Mouse (Mus musculus) limb, embryonic 11.5 days (tissue): ENCODE data around the gene Exoc5. TPM values are rescaled to one million over a fixed set of nuclear protein-coding genes. Genes with fewer than 3 reads are reported as not detected.

Source experiments
- ATAC-seq: fragments of 200-750 bp; cut with Nextera tagmentation; 2 replicates; pipeline ENCODE4 v1.8.0; 2017; ENCODE audit warnings: low read depth; ENCODE audit not compliant: insufficient number of reproducible peaks, low FRiP score, low TSS enrichment
- DNase-seq: peaks from one replicate; pipeline ENCODE4 v3.0.0-alpha.2; 2015; ENCODE audit warnings: low spot score
- H3K27ac ChIP-seq: fragments of 300-500 bp; sonication (generic); replicated peaks from 2 replicates; pipeline ENCODE4 v1.5.1; 2014; ENCODE audit warnings: low read depth, mild to moderate bottlenecking, low read length
- H3K27me3 ChIP-seq: fragments of 300-500 bp; sonication (generic); 2 replicates; pipeline ENCODE4 v1.6.1; 2014; ENCODE audit warnings: mild to moderate bottlenecking, low read length, mixed read lengths; ENCODE audit not compliant: control insufficient read depth, insufficient read depth
- H3K36me3 ChIP-seq: fragments of 300-500 bp; sonication (generic); 2 replicates; pipeline ENCODE4 v1.6.1; 2014; ENCODE audit warnings: mild to moderate bottlenecking, low read length, moderate library complexity, mixed read lengths; ENCODE audit not compliant: control insufficient read depth, insufficient read depth
- H3K4me1 ChIP-seq: fragments of 300-500 bp; sonication (generic); 2 replicates; pipeline ENCODE4 v1.6.1; 2014; ENCODE audit warnings: low read length, mixed read lengths; ENCODE audit not compliant: control insufficient read depth, insufficient read depth
- H3K4me2 ChIP-seq: fragments of 300-500 bp; sonication (generic); 2 replicates; pipeline ENCODE4 v1.6.1; 2014; ENCODE audit warnings: low read depth, mild to moderate bottlenecking, moderate library complexity; ENCODE audit not compliant: severe bottlenecking
- H3K4me3 ChIP-seq: fragments of 300-500 bp; sonication (generic); 2 replicates; pipeline ENCODE4 v1.5.1; 2014; ENCODE audit warnings: low read depth, low read length
- H3K9ac ChIP-seq: fragments of 300-500 bp; sonication (generic); 2 replicates; pipeline ENCODE4 v1.6.1; 2014; ENCODE audit warnings: mild to moderate bottlenecking, low read length
- H3K9me3 ChIP-seq: fragments of 300-500 bp; sonication (generic); 2 replicates; pipeline ENCODE4 v1.6.1; 2016; ENCODE audit warnings: low read length; ENCODE audit not compliant: control insufficient read depth
- WGBS: fragments of 180-500 bp; shearing (Covaris S2); extraction: QIAGEN DNeasy Blood & Tissue Kit; methylation state at CpG from one replicate; pipeline ENCODE4 v1.1.7; 2014; 5-methylcytosine and 5-hydroxymethylcytosine counted together
- polyA plus RNA-seq: library from polyadenylated mRNA; unstranded; fragments of >200 nt; fragmentation: Nextera tagmentation; extraction: Ambion mirVana; gene quantifications from 2 replicates; pipeline ENCODE4 v1.2.1, GENCODE M21; 2014

Exoc5 gene
- polyA plus RNA-seq, 1 experiment from 2014 or later, result 63.7 TPM

GRCm38 (mm10) chr14:49074361-49074760 lies 7.9 kb upstream of the Exoc5 start:
- 88% methylated on average over 2 of the region's 2 CpGs for WGBS
- no peaks in the 10 kb centered on the region for H3K36me3 ChIP-seq
- no peak overlapping the region for H3K4me3 ChIP-seq
- H3K9ac ChIP-seq, result no peak overlapping the region
- H3K9me3 ChIP-seq, result no peaks in the 10 kb centered on the region
- no peak overlapping the region for H3K27ac ChIP-seq
- H3K27me3 ChIP-seq, result no peaks in the 10 kb centered on the region
- no peak for DNase-seq
- H3K4me2 ChIP-seq, result no peak overlapping the region
- ATAC-seq, result no peak
- no peaks in the 10 kb centered on the region for H3K4me1 ChIP-seq

- no peak for ATAC-seq
- WGBS, result 95% methylated on average over 7 of the region's 7 CpGs
These were observed 7.4 kb upstream of the Exoc5 start for GRCm38 (mm10) chr14:49073896-49074295.

GRCm38 (mm10) chr14:49072837-49073236 lies 6.4 kb upstream of the Exoc5 start:
- H3K4me1 ChIP-seq, result no peaks in the 10 kb centered on the region
- ATAC-seq (no peak), DNase-seq (no peak)
- H3K4me2 ChIP-seq, result no peak overlapping the region
- 92% methylated on average over 2 of the region's 2 CpGs for WGBS
- no peak overlapping the region for H3K9ac ChIP-seq
- no peak overlapping the region for H3K27ac ChIP-seq
- no peak overlapping the region for H3K4me3 ChIP-seq
- H3K9me3 ChIP-seq, result no peaks in the 10 kb centered on the region
- no peaks in the 10 kb centered on the region for H3K27me3 ChIP-seq
- H3K36me3 ChIP-seq, result no peaks in the 10 kb centered on the region

More at GRCm38 (mm10) chr14:49073896-49074295, 7.4 kb upstream of the Exoc5 start:
- H3K27me3 ChIP-seq, result no peaks in the 10 kb centered on the region
- no peaks in the 10 kb centered on the region for H3K4me1 ChIP-seq
- H3K36me3 ChIP-seq, result no peaks in the 10 kb centered on the region
- H3K4me2 ChIP-seq, result no peak overlapping the region
- H3K9me3 ChIP-seq, result no peaks in the 10 kb centered on the region
- no peak overlapping the region for H3K27ac ChIP-seq
- no peak overlapping the region for H3K4me3 ChIP-seq
- H3K9ac ChIP-seq, result no peak overlapping the region
- DNase-seq, result no peak

- no peaks in the 10 kb centered on the region; the same call in 1 of the 2 replicates for H3K4me1 ChIP-seq
- peak within 1 kb of the TSS; percentile 87 for H3K4me3 ChIP-seq
- no peaks in the 10 kb centered on the region for H3K9me3 ChIP-seq
- ATAC-seq, result peak; percentile 77
- peak; percentile 72 for DNase-seq
- peak within 1 kb of the TSS; percentile 62 for H3K4me2 ChIP-seq
- H3K27ac ChIP-seq, result peak within 1 kb of the TSS; percentile 97
- no peaks in the 10 kb centered on the region for H3K27me3 ChIP-seq
- no peaks in the 10 kb centered on the region for H3K36me3 ChIP-seq
- H3K9ac ChIP-seq, result peak within 1 kb of the TSS; percentile 96
- under 1% methylated on average over 50 of the region's 62 CpGs for WGBS
These were observed 752 bp downstream of the Exoc5 start, which contains the start of gene Ap5m1 for GRCm38 (mm10) chr14:49065529-49066273. TSS of gene Ap5m1 (plus strand) at chr14:49066097.

GRCm38 (mm10) chr14:49063838-49064237 lies 2.6 kb downstream of the Exoc5 start:
- DNase-seq (no peak), ATAC-seq (no peak)
- no peaks in the 10 kb centered on the region for H3K36me3 ChIP-seq
- no peaks in the 10 kb centered on the region for H3K9me3 ChIP-seq
- 76% methylated on average over 2 of the region's 2 CpGs for WGBS
- H3K9ac ChIP-seq, result no peak overlapping the region
- no peak overlapping the region for H3K4me2 ChIP-seq
- no peaks in the 10 kb centered on the region for H3K27me3 ChIP-seq
- no peaks in the 10 kb centered on the region; the same call in 1 of the 2 replicates for H3K4me1 ChIP-seq
- no peak overlapping the region for H3K4me3 ChIP-seq
- no peak overlapping the region for H3K27ac ChIP-seq

- no peaks in the 10 kb centered on the region for H3K36me3 ChIP-seq
- DNase-seq, result no peak
- no peak overlapping the region for H3K4me2 ChIP-seq
- H3K27me3 ChIP-seq, result no peaks in the 10 kb centered on the region
- no peak overlapping the region for H3K4me3 ChIP-seq
- ATAC-seq, result no peak
- H3K9ac ChIP-seq, result no peak overlapping the region
- no peaks in the 10 kb centered on the region for H3K4me1 ChIP-seq
- no peaks in the 10 kb centered on the region for H3K9me3 ChIP-seq
- no peak overlapping the region for H3K27ac ChIP-seq
These were observed 17.0 kb downstream of the Exoc5 start for GRCm38 (mm10) chr14:49049492-49049891.

- DNase-seq (no peak), ATAC-seq (no peak)
- 92% methylated on average over 4 of the region's 4 CpGs for WGBS
- no peaks in the 10 kb centered on the region for H3K9me3 ChIP-seq
- H3K4me3 ChIP-seq, result no peak overlapping the region
- no peaks in the 10 kb centered on the region for H3K36me3 ChIP-seq
- H3K27me3 ChIP-seq, result no peaks in the 10 kb centered on the region
- H3K27ac ChIP-seq, result no peak overlapping the region
- H3K4me1 ChIP-seq, result no peaks in the 10 kb centered on the region
- no peak overlapping the region for H3K9ac ChIP-seq
- H3K4me2 ChIP-seq, result no peak overlapping the region
These were observed 20.8 kb downstream of the Exoc5 start for GRCm38 (mm10) chr14:49045610-49046009.

- Histone ChIP-seq H3K9ac (no peak overlapping the region), H3K4me2 (no peak overlapping the region), H3K9me3 (no peaks in the 10 kb centered on the region), H3K27ac (no peak overlapping the region), H3K27me3 (no peaks in the 10 kb centered on the region), H3K4me1 (no peaks in the 10 kb centered on the region), H3K4me3 (no peak overlapping the region), H3K36me3 (peaks cover 3% of the 10 kb centered on the region; the same call in 1 of the 2 replicates)
- 92% methylated on average over 5 of the region's 5 CpGs for WGBS
- no peak for DNase-seq
- no peak for ATAC-seq
These were observed 37.5 kb downstream of the Exoc5 start for GRCm38 (mm10) chr14:49028991-49029390.
